ENCODE assay signal across 8 mouse cellular contexts in genomic region chr12:17256905-17257304, GRCm38 (mm10). TPM values are rescaled to one million over a fixed set of nuclear protein-coding genes. Genes with fewer than 3 reads are reported as not detected.
DNase-seq lines count a peak whose midpoint lies in the region; ATAC-seq lines count a peak whose summit lies in the region.

No protein-coding gene starts in this region.

- H3K4me2 ChIP-seq in heart, embryonic 12.5 days, result no peak overlapping the region
- H3K4me2 ChIP-seq in midbrain, embryonic 11.5 days, result no peak overlapping the region

- H3K9ac ChIP-seq in heart, embryonic 12.5 days, result no peak overlapping the region; the same call in 1 of the 2 replicates
- no peak overlapping the region for H3K9ac ChIP-seq in midbrain, embryonic 11.5 days (ENCODE audit: low read length)

- 0 out of 2 replicates have a peak, but pooled peaks cover 6% of the 10 kb centered on the region for H3K4me1 ChIP-seq in heart, embryonic 12.5 days (replicated peaks)
- H3K4me1 ChIP-seq in midbrain, embryonic 11.5 days (ENCODE audit: control insufficient read depth, insufficient read depth, low read length), result 0 out of 2 replicates have a peak, but pooled peaks cover 3% of the 10 kb centered on the region

- no peaks in the 10 kb centered on the region for H3K36me3 ChIP-seq in heart, embryonic 12.5 days
- no peaks in the 10 kb centered on the region for H3K36me3 ChIP-seq in midbrain, embryonic 11.5 days (ENCODE audit: control insufficient read depth, insufficient read depth, low read length)

- H3K27ac ChIP-seq in heart, embryonic 12.5 days (ENCODE audit: poor library complexity, severe bottlenecking), result no peak overlapping the region
- no peak overlapping the region for H3K27ac ChIP-seq in midbrain, embryonic 11.5 days (ENCODE audit: low read depth, low read length)

- H3K27me3 ChIP-seq in heart, embryonic 12.5 days (replicated peaks), result peaks cover 9% of the 10 kb centered on the region; the same call in 1 of the 2 replicates
- no peaks in the 10 kb centered on the region for H3K27me3 ChIP-seq in midbrain, embryonic 11.5 days (ENCODE audit: control insufficient read depth, insufficient read depth, low read length)

- no peak for ATAC-seq in heart, embryonic 12.5 days (ENCODE audit: insufficient number of reproducible peaks, low FRiP score)
- peak; percentile 73 for ATAC-seq in granulocyte monocyte progenitor cell, adult 5-6 weeks (replicated peaks; ENCODE audit: poor library complexity, severe bottlenecking)
- peak; percentile 59; the same call in 1 of the 2 replicates for ATAC-seq in midbrain, embryonic 11.5 days (ENCODE audit: low FRiP score)

- peak; percentile 42 to 69 for DNase-seq in heart, adult 18-20 months
- DNase-seq in MN1 (ENCODE audit: low spot score), result peak; percentile 72
- peak; percentile 44 to 61 for DNase-seq in cerebellum, postnatal 4 days (ENCODE audit: low spot score in 2 of 2)
- peak; percentile 64 to 74 for DNase-seq in kidney, postnatal 4 days
- peak; percentile 93 for DNase-seq in midbrain, embryonic 11.5 days (ENCODE audit: low spot score, missing footprints)
- DNase-seq in spleen, postnatal 4 days (ENCODE audit: low spot score in 2 of 2), result peak; percentile 32 to 73

- no peak overlapping the region for H3K4me3 ChIP-seq in heart, embryonic 12.5 days
- no peak overlapping the region for H3K4me3 ChIP-seq in midbrain, embryonic 11.5 days (ENCODE audit: low read depth, low read length)

- 5% methylated on average over 9 of the region's 10 CpGs for WGBS in heart, embryonic 12.5 days
- 10% methylated on average over 9 of the region's 10 CpGs for WGBS in midbrain, embryonic 11.5 days

- 0 out of 2 replicates have a peak, but pooled peaks cover 3% of the 10 kb centered on the region for H3K9me3 ChIP-seq in heart, embryonic 12.5 days (replicated peaks)
- H3K9me3 ChIP-seq in midbrain, embryonic 11.5 days (ENCODE audit: control insufficient read depth, low read length), result no peaks in the 10 kb centered on the region

RNA-seq across cellular contexts. Expression of gene Pdia6, which starts 9.4 kb away (rescaled TPM):
- 100 to 1,000 TPM in 1 of 2 experiments, 10 to 100 TPM in 1; 89.4 to 100 TPM for total RNA-seq in heart, adult 18-20 months (2021)
- 465 and 478 TPM in 2 replicates for polyA plus RNA-seq in heart, embryonic 12.5 days (2016; fragmentation: Nextera tagmentation; extraction: Ambion mirVana)
- 311 and 350 TPM in 2 replicates for total RNA-seq in granulocyte monocyte progenitor cell, adult 5-6 weeks (2014; fragmentation: Nextera tagmentation)
- total RNA-seq in granulocyte monocyte progenitor cell, adult 5-6 weeks (2017), result 596 and 685 TPM in 2 replicates
- polyA plus RNA-seq in midbrain, embryonic 11.5 days (2014; fragmentation: Nextera tagmentation; extraction: Ambion mirVana), result 540 TPM in 2 replicates
